22 mouse cellular contexts compared by ENCODE assay signal in genomic region chr6:68311409-68311808, GRCm38 (mm10).
A peak's percentile ranks its signal among the peaks of the same experiment; 100 is the strongest.
DNase-seq lines count a peak whose midpoint lies in the region; ATAC-seq and TF ChIP-seq lines count a peak whose summit lies in the region.
"Had no signal": no experiment of that assay in that cellular context is flagged by ENCODE, and none has a peak within 500 bp of the region (broad histone marks: within the 10 kb centered on the region; RNA-seq: fewer than 3 reads in every experiment).

No protein-coding gene starts in this region.

- peak overlapping the region; percentile 39; the same call in 1 of the 2 replicates for H3K9ac ChIP-seq in CH12.LX (ENCODE audit: insufficient read depth, low read depth)
- H3K9ac ChIP-seq: embryonic facial prominence, embryonic 12.5 days; forebrain, embryonic 13.5 days had no signal

- in situ Hi-C loops in CH12.LX (cut with MboI; ENCODE audit: low pct_ligation_motif_present, low pct_unique_long_range_greater_than_20kb, low sequenced_read_pairs): no loop called here

- DNase-seq in spleen, postnatal 36 days (ENCODE audit: low spot score in 2 of 2): peak; percentile 66 to 70
- DNase-seq in spleen, adult 18-20 months: no peak
- DNase-seq in CH12.LX (ENCODE audit: extremely low read depth): peak; percentile 69
- no peak for DNase-seq in layer of hippocampus, adult 9-11 months
- no peak for DNase-seq in kidney, adult 2 months
- DNase-seq in embryo, embryonic 9.5 days (ENCODE audit: extremely low spot score): no peak
- DNase-seq: adrenal gland, adult 2 months; adrenal gland, postnatal 10 days; adrenal gland, postnatal 25 days; cerebellum, adult 11 months; cerebellum, adult 18-20 months; cerebellum, adult 8-10 months; cerebellum, adult 9-11 months; cerebellum, postnatal 14 days; cerebellum, postnatal 36 days; embryo, embryonic 11 days had no signal

- H3K9me3 ChIP-seq in CH12.LX (replicated peaks; ENCODE audit: low read length): no peaks in the 10 kb centered on the region
- H3K9me3 ChIP-seq: embryonic facial prominence, embryonic 10.5 days; embryonic facial prominence, embryonic 12.5 days; forebrain, embryonic 13.5 days had no signal

- dilution Hi-C loops in CH12.LX (cut with MboI; ENCODE audit: extremely low pct_ligation_motif_present, extremely low pct_unique_long_range_greater_than_20kb, low sequenced_read_pairs): no loop called here

- no peak for TF ChIP-seq CTCF in CH12.LX (conservative IDR thresholded peaks at IDR 0.05 in 1 of 2, IDR thresholded peaks at IDR 0.05 in 1 of 2; ENCODE audit: low read depth in 2 of 2, low read length in 2 of 2)
- TF ChIP-seq CTCF in kidney, adult 2 months (conservative IDR thresholded peaks at IDR 0.05; ENCODE audit: insufficient read depth, insufficient read length, low read depth, low read length): no peak

- H3K4me3 ChIP-seq in CH12.LX (replicated peaks in 1 of 3; ENCODE audit: low read depth in 2 of 3, low read length in 2 of 3, poor library complexity in 1 of 3): no peak overlapping the region
- H3K4me3 ChIP-seq in kidney, adult 2 months (ENCODE audit: insufficient read depth, low read depth, low read length): no peak overlapping the region
- H3K4me3 ChIP-seq: embryonic facial prominence, embryonic 10.5 days; embryonic facial prominence, embryonic 12.5 days; forebrain, embryonic 13.5 days had no signal

- H3K27me3 ChIP-seq in CH12.LX (replicated peaks): no peaks in the 10 kb centered on the region
- H3K27me3 ChIP-seq in kidney, adult 2 months (replicated peaks; ENCODE audit: control insufficient read depth, insufficient read depth, low read length): no peaks in the 10 kb centered on the region
- H3K27me3 ChIP-seq: embryonic facial prominence, embryonic 12.5 days; forebrain, embryonic 13.5 days had no signal

- H3K27ac ChIP-seq in CH12.LX (ENCODE audit: insufficient read depth, low read depth): peak overlapping the region; percentile 94
- H3K27ac ChIP-seq in kidney, adult 2 months (ENCODE audit: insufficient read depth, low read depth, low read length): no peak overlapping the region
- H3K27ac ChIP-seq: embryonic facial prominence, embryonic 10.5 days; embryonic facial prominence, embryonic 12.5 days; forebrain, embryonic 13.5 days had no signal

- ATAC-seq in megakaryocyte progenitor cell, adult 5-6 weeks (replicated peaks; ENCODE audit: poor library complexity): 0 out of 2 replicates have a peak, but pooled peaks have one; percentile 39
- ATAC-seq: CD4-positive, CD25-positive, alpha-beta regulatory T cell, adult 4 months; forebrain, embryonic 13.5 days; forebrain, embryonic 16.5 days had no signal

- peak overlapping the region; percentile 61; the same call in 1 of the 2 replicates for H3K4me2 ChIP-seq in CH12.LX (ENCODE audit: insufficient read depth, low read depth, poor library complexity, severe bottlenecking)
- H3K4me2 ChIP-seq: embryonic facial prominence, embryonic 12.5 days; forebrain, embryonic 13.5 days had no signal

- TF ChIP-seq POLR2A in CH12.LX (IDR thresholded peaks at IDR 0.05; ENCODE audit: low read depth, low read length): no peak
- no peak for TF ChIP-seq POLR2A in kidney, adult 2 months (IDR thresholded peaks at IDR 0.05; ENCODE audit: low read depth, low read length)

- H3K36me3 ChIP-seq in CH12.LX (replicated peaks in 1 of 2; ENCODE audit: control insufficient read depth in 1 of 2, insufficient read depth in 1 of 2, low read length in 1 of 2): no peaks in the 10 kb centered on the region
- H3K36me3 ChIP-seq in kidney, adult 2 months (ENCODE audit: control insufficient read depth, insufficient read depth, low read length): no peaks in the 10 kb centered on the region
- H3K36me3 ChIP-seq: embryonic facial prominence, embryonic 10.5 days; embryonic facial prominence, embryonic 12.5 days had no signal

- peaks cover 2% of the 10 kb centered on the region; the same call in 1 of the 2 replicates for H3K79me2 ChIP-seq in CH12.LX (replicated peaks; ENCODE audit: control insufficient read depth, extremely low read depth, insufficient read depth, poor library complexity, severe bottlenecking)

- peaks cover 3 to 4% of the 10 kb centered on the region in 2 experiments; a peak in 2 of 4 replicates for H3K4me1 ChIP-seq in CH12.LX (ENCODE audit: control insufficient read depth in 1 of 2, insufficient read depth in 2 of 2)
- no peaks in the 10 kb centered on the region for H3K4me1 ChIP-seq in kidney, adult 2 months (ENCODE audit: control insufficient read depth, insufficient read depth, low read length)
- H3K4me1 ChIP-seq: embryonic facial prominence, embryonic 10.5 days; embryonic facial prominence, embryonic 12.5 days; forebrain, embryonic 13.5 days had no signal

- TF ChIP-seq RAD21 in CH12.LX (IDR thresholded peaks at IDR 0.05; ENCODE audit: low read depth, low read length): no peak; the same call in 1 of the 2 replicates

- TF ChIP-seq EP300 in CH12.LX (IDR thresholded peaks at IDR 0.05; ENCODE audit: low read length): 0 out of 2 replicates have a peak, but pooled peaks have one; percentile 31

TF ChIP-seq in CH12.LX, 34 proteins besides CTCF, POLR2A, EP300 and RAD21:
- TF ChIP-seq GABPA (IDR thresholded peaks at IDR 0.05; ENCODE audit: insufficient replicate concordance, low read depth, low read length) (no peak), ZMIZ1 (IDR thresholded peaks at IDR 0.05; ENCODE audit: low read depth, low read length) (no peak), TCF12 (IDR thresholded peaks at IDR 0.05; ENCODE audit: low read depth, low read length) (0 out of 2 replicates have a peak, but pooled peaks have one; percentile 26), MYC (IDR thresholded peaks at IDR 0.05; ENCODE audit: low read depth, low read length) (no peak), ZKSCAN1 (IDR thresholded peaks at IDR 0.05; ENCODE audit: borderline replicate concordance, low read depth, low read length) (no peak), TBP (conservative IDR thresholded peaks at IDR 0.05; ENCODE audit: low read depth, low read length) (no peak), ETS1 (conservative IDR thresholded peaks at IDR 0.05; ENCODE audit: low read depth, low read length) (peak; percentile 44; the same call in 1 of the 2 replicates), MAFK (IDR thresholded peaks at IDR 0.05; ENCODE audit: insufficient replicate concordance, low read length) (no peak), MAZ (IDR thresholded peaks at IDR 0.05; ENCODE audit: low read depth, low read length) (no peak), SMC3 (IDR thresholded peaks at IDR 0.05; ENCODE audit: low read depth, low read length) (no peak), RCOR1 (conservative IDR thresholded peaks at IDR 0.05; ENCODE audit: low read depth, low read length) (no peak)

Comparison
In these comparisons a context has a peak if more than half of its experiments do, and no peak if none do; other contexts are left out.
1. DNase-seq: peak in spleen, postnatal 36 days (2 of 2) and CH12.LX (single experiment); none in spleen, adult 18-20 months (0 of 2), layer of hippocampus, adult 9-11 months (single experiment), kidney, adult 2 months (single experiment) and embryo, embryonic 9.5 days (single experiment).